Mouse (Mus musculus) liver, embryonic 16.5 days (tissue): ENCODE results near the gene Fkbp15. TPM values are rescaled to one million over a fixed set of nuclear protein-coding genes. Genes with fewer than 3 reads are reported as not detected.
A peak's percentile ranks its signal among the peaks of the same experiment; 100 is the strongest.

ENCODE experiments used
- ATAC-seq: fragments of 200-750 bp; cut with Nextera tagmentation; 2 replicates; pipeline ENCODE4 v1.8.0; 2017; ENCODE audit warnings: low read depth, mild to moderate bottlenecking, moderate number of reproducible peaks, moderate library complexity
- H3K27ac ChIP-seq: fragments of 300-500 bp; sonication (generic); 2 replicates; pipeline ENCODE4 v1.5.1; 2014; ENCODE audit warnings: mild to moderate bottlenecking, low read length
- H3K27me3 ChIP-seq: fragments of 300-500 bp; sonication (generic); 2 replicates; pipeline ENCODE4 v1.6.1; 2014; ENCODE audit warnings: low read depth, low read length, mixed read lengths; ENCODE audit not compliant: control insufficient read depth, insufficient read depth
- H3K36me3 ChIP-seq: fragments of 300-500 bp; sonication (generic); 2 replicates; pipeline ENCODE4 v1.6.1; 2014; ENCODE audit warnings: mild to moderate bottlenecking; ENCODE audit not compliant: control insufficient read depth, insufficient read depth
- H3K4me1 ChIP-seq: fragments of 300-500 bp; sonication (generic); 2 replicates; pipeline ENCODE4 v1.6.1; 2014; ENCODE audit warnings: low read depth, low read length, mixed read lengths; ENCODE audit not compliant: control insufficient read depth
- H3K4me2 ChIP-seq: fragments of 300-500 bp; sonication (generic); 2 replicates; pipeline ENCODE4 v1.6.1; 2014; ENCODE audit warnings: low read depth, low read length, mixed read lengths
- H3K4me3 ChIP-seq: fragments of 300-500 bp; sonication (generic); 2 replicates; pipeline ENCODE4 v1.5.1; 2014; ENCODE audit warnings: low read depth, mild to moderate bottlenecking, low read length
- H3K9ac ChIP-seq: fragments of 300-500 bp; sonication (generic); 2 replicates; pipeline ENCODE4 v1.6.1; 2014; ENCODE audit warnings: low read depth, low read length
- H3K9me3 ChIP-seq: fragments of 300-500 bp; sonication (generic); replicated peaks from 2 replicates; pipeline ENCODE4 v1.6.1; 2016; ENCODE audit warnings: low read length; ENCODE audit not compliant: control insufficient read depth
- WGBS: fragments of 180-500 bp; shearing (Covaris S2); extraction: QIAGEN DNeasy Blood & Tissue Kit; methylation state at CpG from one replicate; pipeline ENCODE4 v1.1.7; 2014; ENCODE audit not compliant: insufficient replicate concordance; 5-methylcytosine and 5-hydroxymethylcytosine counted together
- polyA plus RNA-seq: library from polyadenylated mRNA; unstranded; fragments of >200 nt; fragmentation: Nextera tagmentation; extraction: Ambion mirVana; gene quantifications from 2 replicates; pipeline ENCODE4 v1.2.1, GENCODE M21; 2015

Fkbp15 gene
- polyA plus RNA-seq: 14.5 and 15.9 TPM in 2 replicates

- Histone ChIP-seq H3K4me1 (peaks cover 20% of the 10 kb centered on the region), H3K4me3 (peak within 1 kb of the TSS; percentile 77), H3K27ac (peak within 1 kb of the TSS; percentile 91), H3K27me3 (no peaks in the 10 kb centered on the region), H3K4me2 (peak within 1 kb of the TSS; percentile 87), H3K9ac (peak within 1 kb of the TSS; percentile 83), H3K36me3 (no peaks in the 10 kb centered on the region), H3K9me3 (no peaks in the 10 kb centered on the region)
- ATAC-seq: peak; percentile 100
- WGBS: 0% methylated on average over 51 of the region's 51 CpGs
These were observed at the start of gene Fkbp15, which contains the start of gene Slc31a1 for GRCm38 (mm10) chr4:62360088-62360804. Fkbp15 (minus strand) TSS chr4:62360548. Slc31a1 (plus strand) TSS chr4:62360727.

GRCm38 (mm10) chr4:62409615-62410014 is 49.3 kb upstream of the Fkbp15 start:
- ATAC-seq: no peak
- peak overlapping the region; percentile 85 for H3K27ac ChIP-seq

GRCm38 (mm10) chr4:62408601-62409282 is 48.4 kb upstream of the Fkbp15 start, which contains the start of the genes Cdc26 and Prpf4:
Cdc26 (minus strand) TSS chr4:62408642.
Prpf4 (plus strand) TSS chr4:62408797.
- Histone ChIP-seq H3K27me3 (no peaks in the 10 kb centered on the region), H3K27ac (peak within 1 kb of the TSS; percentile 91), H3K4me1 (peaks cover 21% of the 10 kb centered on the region), H3K4me3 (peak within 1 kb of the TSS; percentile 81), H3K9me3 (no peaks in the 10 kb centered on the region), H3K36me3 (peaks cover 11% of the 10 kb centered on the region; the same call in 1 of the 2 replicates), H3K4me2 (peak within 1 kb of the TSS; percentile 70), H3K9ac (peak within 1 kb of the TSS; percentile 89)
- ATAC-seq: peak; percentile 99
- WGBS: under 1% methylated on average over 39 of the region's 39 CpGs

More at GRCm38 (mm10) chr4:62409615-62410014, 49.3 kb upstream of the Fkbp15 start:
- H3K4me2 ChIP-seq: peak overlapping the region; percentile 70
- H3K27me3 ChIP-seq: no peaks in the 10 kb centered on the region
- H3K9me3 ChIP-seq: no peaks in the 10 kb centered on the region
- H3K4me1 ChIP-seq: peaks cover 20% of the 10 kb centered on the region
- WGBS: 19% methylated on average over 6 of the region's 6 CpGs
- H3K36me3 ChIP-seq: peaks cover 14% of the 10 kb centered on the region
- H3K9ac ChIP-seq: peak overlapping the region; percentile 89
- H3K4me3 ChIP-seq: peak overlapping the region; percentile 81

GRCm38 (mm10) chr4:62407730-62408582 is 47.6 kb upstream of the Fkbp15 start:
- H3K9me3 ChIP-seq: no peaks in the 10 kb centered on the region
- WGBS: under 1% methylated on average over 35 of the region's 35 CpGs
- H3K9ac ChIP-seq: peak overlapping the region; percentile 73
- peak; percentile 20 for ATAC-seq
- H3K27ac ChIP-seq: peak overlapping the region; percentile 91
- no peaks in the 10 kb centered on the region for H3K27me3 ChIP-seq
- H3K4me1 ChIP-seq: peaks cover 21% of the 10 kb centered on the region
- peak overlapping the region; percentile 81 for H3K4me3 ChIP-seq
- peak overlapping the region; percentile 55 for H3K4me2 ChIP-seq
- H3K36me3 ChIP-seq: peaks cover 10% of the 10 kb centered on the region; the same call in 1 of the 2 replicates

GRCm38 (mm10) chr4:62406133-62406532 is 45.8 kb upstream of the Fkbp15 start:
- H3K9ac ChIP-seq: no peak overlapping the region
- WGBS: 66% methylated on average over 4 of the region's 4 CpGs
- H3K36me3 ChIP-seq: peaks cover 14% of the 10 kb centered on the region; the same call in 1 of the 2 replicates
- no peaks in the 10 kb centered on the region for H3K27me3 ChIP-seq
- H3K4me2 ChIP-seq: no peak overlapping the region
- no peak overlapping the region for H3K4me3 ChIP-seq
- peaks cover 21% of the 10 kb centered on the region for H3K4me1 ChIP-seq
- H3K9me3 ChIP-seq: no peaks in the 10 kb centered on the region
- ATAC-seq: no peak
- H3K27ac ChIP-seq: no peak overlapping the region

GRCm38 (mm10) chr4:62398956-62399355 is 38.6 kb upstream of the Fkbp15 start:
- no peaks in the 10 kb centered on the region for H3K4me1 ChIP-seq
- H3K4me3 ChIP-seq: no peak overlapping the region
- peaks cover 32% of the 10 kb centered on the region for H3K36me3 ChIP-seq
- no peaks in the 10 kb centered on the region for H3K27me3 ChIP-seq
- no peak overlapping the region for H3K4me2 ChIP-seq
- no peaks in the 10 kb centered on the region for H3K9me3 ChIP-seq
- H3K27ac ChIP-seq: no peak overlapping the region
- no peak overlapping the region for H3K9ac ChIP-seq
- no peak for ATAC-seq
- WGBS: 78% methylated on average over 3 of the region's 3 CpGs

GRCm38 (mm10) chr4:62397616-62398365 is 37.4 kb upstream of the Fkbp15 start:
- ATAC-seq: no peak
- H3K27ac ChIP-seq: no peak overlapping the region
- H3K9me3 ChIP-seq: no peaks in the 10 kb centered on the region
- H3K27me3 ChIP-seq: no peaks in the 10 kb centered on the region
- peaks cover 35% of the 10 kb centered on the region for H3K36me3 ChIP-seq
- no peaks in the 10 kb centered on the region for H3K4me1 ChIP-seq
- no peak overlapping the region for H3K4me2 ChIP-seq
- WGBS: 60% methylated on average over 4 of the region's 4 CpGs
- no peak overlapping the region for H3K9ac ChIP-seq
- H3K4me3 ChIP-seq: no peak overlapping the region

GRCm38 (mm10) chr4:62395806-62396205 is 35.5 kb upstream of the Fkbp15 start:
- H3K9me3 ChIP-seq: no peaks in the 10 kb centered on the region
- 68% methylated on average over 1 of the region's 1 CpGs for WGBS
- no peaks in the 10 kb centered on the region for H3K27me3 ChIP-seq
- no peak overlapping the region for H3K27ac ChIP-seq
- H3K9ac ChIP-seq: no peak overlapping the region
- peaks cover 24% of the 10 kb centered on the region for H3K36me3 ChIP-seq
- H3K4me1 ChIP-seq: no peaks in the 10 kb centered on the region
- no peak overlapping the region for H3K4me2 ChIP-seq
- H3K4me3 ChIP-seq: no peak overlapping the region
- no peak for ATAC-seq
